Mouse (Mus musculus) neutrophil, adult 5-6 weeks (primary cell): ENCODE results near the gene Usp48. TPM values are rescaled to one million over a fixed set of nuclear protein-coding genes. Genes with fewer than 3 reads are reported as not detected.
"Not testable (repeated sequence)": the region's sequence is repeated elsewhere in the genome, so short reads cannot be mapped to it uniquely, and the experiment has no call there.

Experiments used
- ATAC-seq: fragments of 151-379, 151-347 bp; 2 replicates; pipeline ENCODE4 v1.8.0; 2017; ENCODE audit warnings: mild to moderate bottlenecking, moderate TSS enrichment; ENCODE audit not compliant: insufficient number of reproducible peaks, poor library complexity, low FRiP score, severe bottlenecking; ENCODE audit errors: extremely low read depth
- total RNA-seq: library from RNA; stranded (forward); fragments of 200-1000 nt; gene quantifications from 2 replicates; pipeline ENCODE4 v1.2.3, GENCODE M21; 2017

Usp48 gene
- 185 and 190 TPM in 2 replicates for total RNA-seq

DNA sequence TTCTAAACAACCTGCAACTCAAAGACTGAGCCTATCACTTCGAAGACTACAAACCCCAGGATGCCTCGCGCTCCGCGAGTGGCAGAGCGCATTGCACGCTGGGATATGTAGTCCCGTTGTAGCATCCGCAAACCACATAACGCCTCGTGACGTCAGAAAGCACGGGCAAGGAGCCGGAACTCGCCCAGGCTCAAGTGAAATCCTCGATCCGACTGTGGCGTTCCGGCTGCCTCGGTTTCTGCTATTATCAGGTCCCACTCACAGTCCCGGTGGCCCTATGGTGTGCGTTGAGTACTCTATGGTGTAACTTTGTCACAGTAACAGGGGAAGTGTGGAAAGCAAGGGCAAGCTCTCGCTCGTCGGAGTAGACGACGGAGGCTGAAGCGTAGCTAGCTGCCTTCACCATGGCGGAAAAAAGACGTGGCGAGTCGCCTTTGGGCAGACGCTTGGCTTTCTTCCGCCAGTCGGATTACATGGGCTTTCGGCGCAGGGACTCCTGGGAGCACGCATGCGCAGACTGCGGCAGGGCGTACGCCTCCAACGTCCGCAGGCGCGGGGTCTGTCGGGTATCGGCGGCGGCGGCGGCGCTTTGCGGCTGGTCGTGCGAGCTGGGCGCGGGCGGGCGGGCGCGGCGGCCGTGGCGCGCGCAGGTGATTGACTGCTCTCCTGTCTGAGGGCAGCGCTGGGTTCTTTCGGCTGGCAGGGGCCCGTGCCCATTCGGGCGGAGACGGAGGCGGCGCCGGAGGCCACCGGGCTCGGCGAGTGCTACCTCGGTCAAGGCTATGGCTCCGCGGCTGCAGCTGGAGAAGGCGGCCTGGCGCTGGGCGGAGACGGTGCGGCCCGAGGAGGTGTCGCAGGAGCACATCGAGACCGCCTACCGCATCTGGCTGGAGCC is at the start of gene Usp48:
Gene Usp48, plus strand, starts transcription at position 155 of the 895 bp plus-strand sequence.
- peak; percentile 95 for ATAC-seq

- ATAC-seq, result no peak
Measured at GRCm38 (mm10) chr4:137545568-137545967, 48.0 kb upstream of the Usp48 start.

DNA sequence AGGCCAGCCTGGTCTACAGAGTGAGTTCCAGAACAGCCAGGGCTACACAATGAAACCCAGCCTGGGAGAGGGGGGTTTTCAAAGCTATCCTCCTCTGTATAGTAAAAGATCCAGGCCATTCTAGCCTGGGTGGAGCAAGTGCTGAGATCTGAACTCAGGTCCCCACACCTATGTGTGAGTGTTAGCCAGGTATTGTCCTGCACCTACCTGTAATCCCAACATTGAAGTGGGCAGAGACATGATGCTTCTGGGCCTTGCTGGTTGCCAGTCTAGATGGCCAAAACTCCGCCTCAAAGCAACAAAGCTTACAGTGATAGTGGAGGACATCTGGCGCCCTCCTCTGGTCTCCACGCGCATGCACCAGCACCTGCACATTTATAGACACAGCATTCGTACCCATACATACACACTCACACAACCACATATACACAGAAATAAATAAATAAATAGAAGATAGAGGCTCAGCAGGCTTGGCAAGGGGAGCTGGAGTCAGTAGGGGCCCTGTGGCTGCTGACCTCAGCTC is 47.5 kb upstream of the Usp48 start:
- no peak for ATAC-seq

GRCm38 (mm10) chr4:137553466-137553865 is 40.1 kb upstream of the Usp48 start:
- no peak for ATAC-seq

GRCm38 (mm10) chr4:137556673-137557210 is 36.8 kb upstream of the Usp48 start:
- ATAC-seq, result no peak

GRCm38 (mm10) chr4:137569873-137570272 is 23.7 kb upstream of the Usp48 start:
- ATAC-seq, result no peak

DNA sequence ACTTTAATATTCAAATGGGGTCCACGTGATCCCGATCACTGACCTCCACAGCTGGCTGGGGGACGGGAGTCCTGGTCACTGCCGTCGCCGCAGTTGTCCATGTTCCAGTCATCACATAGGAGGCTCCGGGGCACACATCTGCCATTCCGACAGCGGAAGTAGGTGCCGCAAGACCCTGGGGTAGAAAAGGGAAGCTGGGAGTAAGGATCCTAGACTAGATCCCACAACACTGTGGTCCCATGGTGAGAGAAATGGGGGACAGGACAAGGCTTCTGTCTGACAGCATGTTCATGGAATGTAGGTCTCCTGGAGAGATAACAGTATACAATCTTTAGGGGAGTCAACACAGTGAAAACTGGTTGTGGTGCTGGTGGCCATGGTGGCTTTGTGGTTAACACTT is 19.1 kb upstream of the Usp48 start, which contains the start of gene Ldlrad2:
Gene Ldlrad2, minus strand, starts transcription at position 101 of the 400 bp plus-strand sequence.
- ATAC-seq, result no peak

DNA sequence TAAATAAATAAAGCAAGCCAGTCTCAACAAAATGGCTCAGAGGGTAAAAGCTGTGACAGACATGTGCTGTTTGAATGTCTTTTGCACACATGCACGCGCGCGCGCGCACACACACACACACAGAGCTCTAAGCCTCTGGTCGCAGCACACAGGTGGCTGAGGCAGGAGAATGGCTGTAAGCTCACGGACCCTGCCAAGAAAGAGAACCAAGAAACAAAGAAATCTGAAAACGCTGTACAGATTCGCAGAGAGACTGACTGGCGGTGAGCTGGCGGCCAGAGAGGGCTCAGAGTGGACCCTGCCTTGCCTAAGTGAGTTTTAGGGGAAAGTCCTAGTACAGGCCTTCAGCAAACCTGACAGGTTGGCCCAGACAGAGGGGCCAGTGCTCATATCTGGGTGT is 16.1 kb upstream of the Usp48 start:
- ATAC-seq, result no peak

GRCm38 (mm10) chr4:137578181-137578845 is 15.2 kb upstream of the Usp48 start:
- no peak for ATAC-seq

GRCm38 (mm10) chr4:137579789-137580188 is 13.8 kb upstream of the Usp48 start:
- no peak for ATAC-seq

DNA sequence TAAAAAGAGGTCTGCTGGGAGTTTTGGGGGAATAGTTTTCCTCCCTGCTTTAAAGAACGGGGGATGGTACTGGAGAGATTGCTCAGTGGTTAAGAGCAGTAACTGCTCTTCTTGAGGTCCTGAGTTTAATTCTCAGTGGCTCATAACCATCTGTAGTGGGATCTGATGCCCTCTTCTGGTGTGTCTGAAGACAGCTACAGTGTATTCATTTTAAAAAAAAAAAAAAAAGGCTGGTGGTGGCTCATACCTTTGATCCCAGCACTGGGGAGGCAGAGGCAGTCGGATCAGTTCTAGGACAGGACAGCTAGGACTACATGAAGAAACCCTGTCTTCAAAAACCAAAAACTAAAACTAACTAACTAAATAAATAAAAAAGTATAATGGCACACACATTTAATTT is 13.3 kb upstream of the Usp48 start:
- no peak for ATAC-seq

GRCm38 (mm10) chr4:137581815-137582214 is 11.7 kb upstream of the Usp48 start:
- no peak for ATAC-seq

- not testable (repeated sequence) for ATAC-seq
Measured at GRCm38 (mm10) chr4:137589095-137589494, 4.5 kb upstream of the Usp48 start.

DNA sequence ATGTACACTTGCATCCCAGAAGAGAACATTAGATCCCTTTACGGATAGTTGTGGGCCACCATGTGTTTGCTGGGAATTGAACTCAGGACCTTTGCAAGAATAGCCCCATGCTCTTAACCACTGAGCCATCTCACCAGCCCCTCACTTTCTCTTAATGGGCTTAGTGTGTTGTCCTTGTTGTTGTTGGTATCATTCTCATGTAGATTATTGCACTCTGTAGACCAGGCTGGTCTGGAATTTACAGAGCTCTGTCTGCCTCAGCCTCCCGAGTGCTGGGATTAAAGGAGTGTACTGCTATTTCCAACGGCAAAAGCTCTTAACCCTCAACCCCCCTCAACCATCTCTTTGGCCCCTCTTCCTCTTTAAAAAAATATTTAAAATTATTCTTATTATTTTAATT is 4.0 kb upstream of the Usp48 start:
- ATAC-seq, result no peak

DNA sequence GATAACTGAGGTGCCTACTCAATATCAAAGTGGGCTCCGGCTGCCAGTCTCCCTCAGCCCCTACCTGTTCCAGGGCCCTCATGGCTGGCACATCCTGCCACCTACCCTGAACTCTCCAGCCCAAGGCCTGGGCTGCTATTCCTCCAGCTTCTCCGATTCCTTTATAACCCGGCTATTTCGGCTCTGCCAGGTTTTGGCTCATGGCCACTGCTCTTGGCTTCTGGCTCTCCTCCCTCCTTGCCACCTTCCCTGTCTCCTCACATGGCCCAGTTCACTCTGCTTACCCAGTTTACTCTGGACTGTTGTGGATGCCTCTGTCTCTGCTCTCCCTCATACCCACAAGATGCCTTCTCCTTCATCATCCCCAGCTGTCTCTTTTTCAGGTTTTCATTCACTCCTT is 2.6 kb upstream of the Usp48 start:
- no peak for ATAC-seq

DNA sequence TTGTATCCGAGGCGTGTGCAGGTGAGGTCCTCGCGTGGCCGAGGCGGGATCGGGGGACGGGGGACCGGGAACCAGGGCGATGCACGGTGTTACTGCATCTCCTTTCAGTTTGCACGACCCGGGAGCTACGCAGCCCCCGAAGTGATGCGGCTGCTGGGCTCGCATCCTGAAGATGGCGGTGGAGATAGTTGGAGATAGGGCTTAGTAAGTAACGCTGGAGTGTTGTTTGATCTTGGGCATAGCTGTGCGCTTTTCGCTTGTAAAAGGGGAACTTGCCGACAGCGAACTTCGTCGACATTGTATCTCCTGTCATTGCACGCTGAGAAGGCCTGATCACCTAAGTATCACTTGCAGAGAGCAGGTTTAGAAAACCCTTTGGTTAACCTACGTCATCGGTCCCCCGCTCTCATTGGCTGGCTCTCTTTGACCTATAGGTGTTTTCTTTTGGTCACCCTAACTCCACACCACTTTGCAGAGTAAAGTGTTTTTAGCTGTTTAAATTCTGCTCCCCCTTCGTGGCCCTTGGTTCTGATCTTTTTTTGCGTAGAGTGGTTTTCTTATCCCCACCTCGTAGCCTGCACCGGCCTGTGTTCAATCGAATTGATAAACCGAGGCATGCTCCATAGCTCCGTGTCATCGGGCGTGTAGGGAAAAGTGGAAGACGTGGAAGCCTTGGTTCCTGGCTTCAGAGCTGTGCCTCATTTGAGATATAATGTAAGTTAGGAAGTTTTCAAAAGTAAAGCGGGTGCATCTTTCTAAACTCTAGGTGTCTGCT is 1.1 kb downstream of the Usp48 start:
- 0 out of 2 replicates have a peak, but pooled peaks have one; percentile 17 for ATAC-seq

- no peak for ATAC-seq
Measured at GRCm38 (mm10) chr4:137597098-137597630, 3.6 kb downstream of the Usp48 start.

DNA sequence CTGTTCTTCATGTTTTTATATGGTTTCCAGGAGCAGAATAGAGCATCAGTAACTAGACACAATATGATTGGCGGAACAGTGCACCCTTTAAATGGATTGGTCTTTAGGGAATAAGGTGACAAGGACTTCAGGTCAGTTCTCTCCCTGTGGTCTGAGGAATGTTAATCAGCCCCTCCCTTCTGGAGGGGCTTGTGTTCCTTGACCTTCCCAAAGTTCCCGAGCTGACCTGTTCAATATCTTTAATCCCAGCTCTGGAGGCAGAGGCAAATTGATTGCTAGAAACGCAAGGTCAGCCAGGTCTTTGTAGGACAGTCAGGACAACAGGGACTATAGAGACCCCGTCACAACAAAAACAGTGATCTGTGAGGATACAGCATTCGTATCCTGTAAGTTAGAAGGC is 5.0 kb downstream of the Usp48 start:
- no peak for ATAC-seq
